ENCODE assay signal across 9 mouse cellular contexts in genomic region chr5:88583271-88584031, GRCm38 (mm10). TPM values are rescaled to one million over a fixed set of nuclear protein-coding genes. Genes with fewer than 3 reads are reported as not detected.
DNase-seq lines count a peak whose midpoint lies in the region; ATAC-seq and TF ChIP-seq lines count a peak whose summit lies in the region.
"Had no signal": no experiment of that assay in that cellular context is flagged by ENCODE, and none has a peak within 500 bp of the region (broad histone marks: within the 10 kb centered on the region; RNA-seq: fewer than 3 reads in every experiment).

No protein-coding gene starts in this region.

- peak overlapping the region; percentile 81 for H3K9ac ChIP-seq in forebrain, embryonic 13.5 days
- peak overlapping the region; percentile 75 for H3K9ac ChIP-seq in hindbrain, embryonic 15.5 days
- peak overlapping the region; percentile 67 for H3K9ac ChIP-seq in neural tube, embryonic 15.5 days (replicated peaks)
- no peak overlapping the region for H3K9ac ChIP-seq in liver, embryonic 11.5 days (ENCODE audit: low read depth, low read length)
- H3K9ac ChIP-seq: liver, embryonic 14.5 days had no signal

- TF ChIP-seq CTCF in C2C12 (IDR thresholded peaks at IDR 0.05; ENCODE audit: control insufficient read depth, insufficient read depth, insufficient read length), result no peak

- H3K9me3 ChIP-seq in forebrain, embryonic 13.5 days (replicated peaks), result no peaks in the 10 kb centered on the region
- no peaks in the 10 kb centered on the region for H3K9me3 ChIP-seq in hindbrain, embryonic 15.5 days
- no peaks in the 10 kb centered on the region for H3K9me3 ChIP-seq in neural tube, embryonic 15.5 days (replicated peaks)
- H3K9me3 ChIP-seq in liver, embryonic 11.5 days (ENCODE audit: control insufficient read depth, low read length), result no peaks in the 10 kb centered on the region

- peaks cover 13% of the 10 kb centered on the region for H3K79me2 ChIP-seq in C2C12 (ENCODE audit: control insufficient read depth, insufficient read depth)

- H3K36me3 ChIP-seq in C2C12 (ENCODE audit: control insufficient read depth, insufficient read depth), result no peaks in the 10 kb centered on the region
- H3K36me3 ChIP-seq in forebrain, embryonic 13.5 days (ENCODE audit: poor library complexity, severe bottlenecking), result no peaks in the 10 kb centered on the region
- H3K36me3 ChIP-seq in hindbrain, embryonic 15.5 days, result no peaks in the 10 kb centered on the region
- no peaks in the 10 kb centered on the region for H3K36me3 ChIP-seq in neural tube, embryonic 15.5 days
- no peaks in the 10 kb centered on the region for H3K36me3 ChIP-seq in liver, embryonic 11.5 days (ENCODE audit: control insufficient read depth, insufficient read depth, low read length)

- peak; percentile 95 for ATAC-seq in cerebellum, adult (ENCODE audit: insufficient number of reproducible peaks, low FRiP score, low TSS enrichment)
- peak; percentile 98 for ATAC-seq in forebrain, embryonic 13.5 days
- ATAC-seq in hindbrain, embryonic 15.5 days (ENCODE audit: low FRiP score, low read depth), result peak; percentile 96
- peak; percentile 95 for ATAC-seq in neural tube, embryonic 15.5 days (ENCODE audit: low FRiP score)
- no peak; the same call in 1 of the 2 replicates for ATAC-seq in liver, embryonic 11.5 days (replicated peaks; ENCODE audit: low FRiP score)

- H3K27me3 ChIP-seq in C2C12 (ENCODE audit: control insufficient read depth, insufficient read depth, insufficient read length), result no peaks in the 10 kb centered on the region
- H3K27me3 ChIP-seq in forebrain, embryonic 13.5 days, result no peaks in the 10 kb centered on the region
- no peaks in the 10 kb centered on the region for H3K27me3 ChIP-seq in hindbrain, embryonic 15.5 days
- H3K27me3 ChIP-seq in neural tube, embryonic 15.5 days (replicated peaks), result no peaks in the 10 kb centered on the region
- no peaks in the 10 kb centered on the region for H3K27me3 ChIP-seq in liver, embryonic 11.5 days (replicated peaks; ENCODE audit: control insufficient read depth, insufficient read depth, low read length)

- H3K4me2 ChIP-seq in forebrain, embryonic 13.5 days, result peak overlapping the region; percentile 87
- H3K4me2 ChIP-seq in hindbrain, embryonic 15.5 days, result peak overlapping the region; percentile 88
- H3K4me2 ChIP-seq in neural tube, embryonic 15.5 days, result peak overlapping the region; percentile 71
- H3K4me2 ChIP-seq in liver, embryonic 11.5 days, result no peak overlapping the region

- WGBS in forebrain, embryonic 13.5 days, result 6% methylated on average over 9 of the region's 9 CpGs
- WGBS in hindbrain, embryonic 15.5 days, result 15% methylated on average over 9 of the region's 9 CpGs
- 22% methylated on average over 9 of the region's 9 CpGs for WGBS in neural tube, embryonic 15.5 days
- 71% methylated on average over 9 of the region's 9 CpGs for WGBS in liver, embryonic 11.5 days

- peak; percentile 76 to 90 for DNase-seq in left cerebral cortex, adult 18-20 months (ENCODE audit: low spot score in 2 of 2)
- no peak for DNase-seq in urinary bladder, adult 2 months (ENCODE audit: low spot score)
- no peak for DNase-seq in liver, embryonic 11.5 days (ENCODE audit: low spot score)

- no peaks in the 10 kb centered on the region for H3K79me3 ChIP-seq in C2C12 (ENCODE audit: low read depth)

- H3K27ac ChIP-seq in forebrain, embryonic 13.5 days, result peak overlapping the region; percentile 77
- peak overlapping the region; percentile 79 for H3K27ac ChIP-seq in hindbrain, embryonic 15.5 days (replicated peaks)
- H3K27ac ChIP-seq in neural tube, embryonic 15.5 days (replicated peaks), result peak overlapping the region; percentile 80
- H3K27ac ChIP-seq in liver, embryonic 11.5 days (ENCODE audit: low read depth, low read length), result no peak overlapping the region
- H3K27ac ChIP-seq: liver, embryonic 14.5 days had no signal

- H3K4me3 ChIP-seq in C2C12 (ENCODE audit: insufficient read depth, poor library complexity, severe bottlenecking), result no peak overlapping the region
- H3K4me3 ChIP-seq in forebrain, embryonic 13.5 days, result peak overlapping the region; percentile 75
- peak overlapping the region; percentile 60 for H3K4me3 ChIP-seq in hindbrain, embryonic 15.5 days
- H3K4me3 ChIP-seq in neural tube, embryonic 15.5 days (replicated peaks), result peak overlapping the region; percentile 68
- no peak overlapping the region for H3K4me3 ChIP-seq in liver, embryonic 11.5 days (ENCODE audit: low read depth, low read length)

- H3ac ChIP-seq in C2C12 (ENCODE audit: control insufficient read depth, insufficient read length, low read depth), result no peak overlapping the region

- H3K4me1 ChIP-seq in forebrain, embryonic 13.5 days, result peaks cover 38% of the 10 kb centered on the region
- H3K4me1 ChIP-seq in hindbrain, embryonic 15.5 days (replicated peaks), result peaks cover 40% of the 10 kb centered on the region
- peaks cover 37% of the 10 kb centered on the region for H3K4me1 ChIP-seq in neural tube, embryonic 15.5 days
- peaks cover 20% of the 10 kb centered on the region for H3K4me1 ChIP-seq in liver, embryonic 11.5 days (replicated peaks; ENCODE audit: control insufficient read depth, insufficient read depth, low read length)

TF ChIP-seq in C2C12, 6 proteins besides CTCF, POLR2A, EP300 and RAD21:
- no peak for TF ChIP-seq FOSL1 (IDR thresholded peaks at IDR 0.05; ENCODE audit: insufficient read depth, low read length, poor library complexity, severe bottlenecking)
- TF ChIP-seq USF1 (IDR thresholded peaks at IDR 0.05; ENCODE audit: low read depth), result peak; percentile 45

RNA-seq across cellular contexts. Expression of gene Rufy3, which starts 18.6 kb away (rescaled TPM):
- 3.5 TPM for polyA plus RNA-seq in C2C12 (2012; fragmentation: generic; extraction: Trizol)
- polyA plus RNA-seq in forebrain, embryonic 13.5 days (2015; fragmentation: Nextera tagmentation; extraction: Ambion mirVana), result 192 and 200 TPM in 2 replicates
- 259 and 269 TPM in 2 replicates for polyA plus RNA-seq in hindbrain, embryonic 15.5 days (2015; fragmentation: Nextera tagmentation; extraction: Ambion mirVana)
- 100 to 1,000 TPM; 181 TPM for total RNA-seq in left cerebral cortex, adult 18-20 months (2021)
- 201 and 259 TPM in 2 replicates for polyA plus RNA-seq in neural tube, embryonic 15.5 days (2015; fragmentation: Nextera tagmentation; extraction: Ambion mirVana)
- polyA plus RNA-seq in urinary bladder, adult 2 months (2012; rRNA removed), result 21.6 and 23.3 TPM in 2 replicates
- 9.1 and 10.7 TPM in 2 replicates for polyA plus RNA-seq in liver, embryonic 11.5 days (2014; fragmentation: Nextera tagmentation; extraction: Ambion mirVana)

RNA-seq across cellular contexts. Expression of gene Utp3, which starts 29.2 kb away (rescaled TPM):
- 43.7 TPM for polyA plus RNA-seq in C2C12 (2012; fragmentation: generic; extraction: Trizol)
- polyA plus RNA-seq in forebrain, embryonic 13.5 days (2015; fragmentation: Nextera tagmentation; extraction: Ambion mirVana), result 57.2 and 62.9 TPM in 2 replicates
- polyA plus RNA-seq in hindbrain, embryonic 15.5 days (2015; fragmentation: Nextera tagmentation; extraction: Ambion mirVana), result 43.8 and 44.6 TPM in 2 replicates
- 10 to 100 TPM; 29.4 to 29.8 TPM for total RNA-seq in left cerebral cortex, adult 18-20 months (2021)
- 44.4 and 58.6 TPM in 2 replicates for polyA plus RNA-seq in neural tube, embryonic 15.5 days (2015; fragmentation: Nextera tagmentation; extraction: Ambion mirVana)
- polyA plus RNA-seq in urinary bladder, adult 2 months (2012; rRNA removed), result 36.2 and 45.2 TPM in 2 replicates
- polyA plus RNA-seq in liver, embryonic 11.5 days (2014; fragmentation: Nextera tagmentation; extraction: Ambion mirVana), result 74.5 and 77.7 TPM in 2 replicates

RNA-seq across cellular contexts. Expression of gene Jchain, which starts 55.8 kb away (rescaled TPM):
- not detected for polyA plus RNA-seq in C2C12 (2012; fragmentation: generic; extraction: Trizol)
- polyA plus RNA-seq in forebrain, embryonic 13.5 days (2015; fragmentation: Nextera tagmentation; extraction: Ambion mirVana), result 0.18 and 0.38 TPM in 2 replicates
- polyA plus RNA-seq in hindbrain, embryonic 15.5 days (2015; fragmentation: Nextera tagmentation; extraction: Ambion mirVana), result 0.29 and 0.30 TPM in 2 replicates
- total RNA-seq in left cerebral cortex, adult 18-20 months (2021), result under 1 TPM; 0.51 to 0.87 TPM
- polyA plus RNA-seq in neural tube, embryonic 15.5 days (2015; fragmentation: Nextera tagmentation; extraction: Ambion mirVana), result 0.26 and 0.33 TPM in 2 replicates
- 1.0 and 1.3 TPM in 2 replicates for polyA plus RNA-seq in urinary bladder, adult 2 months (2012; rRNA removed)
- polyA plus RNA-seq in liver, embryonic 11.5 days (2014; fragmentation: Nextera tagmentation; extraction: Ambion mirVana), result 0.23 TPM in 1 of 2 replicates, not detected in the other

Comparison
In these comparisons a context has a peak if more than half of its experiments do, and no peak if none do; other contexts are left out.
1. H3K4me3 ChIP-seq: peak in forebrain, embryonic 13.5 days (single experiment), hindbrain, embryonic 15.5 days (single experiment) and neural tube, embryonic 15.5 days (single experiment); none in C2C12 (single experiment) and liver, embryonic 11.5 days (single experiment).
2. DNase-seq: peak in left cerebral cortex, adult 18-20 months (2 of 2); none in urinary bladder, adult 2 months (single experiment) and liver, embryonic 11.5 days (single experiment).